Mouse (Mus musculus): ENCODE results near the gene Slc39a9.

GRCm38 (mm10) chr12:80691671-80692091, 48.0 kb downstream of the Slc39a9 start:
- no peak for TF ChIP-seq GATA1 (IDR thresholded peaks at IDR 0.05; ENCODE audit: low read length)
- TF ChIP-seq TAL1 (IDR thresholded peaks at IDR 0.05; ENCODE audit: low read length) = no peak

Data from erythroblast, embryonic 14.5 days (primary cell).